Mouse (Mus musculus) megakaryocyte, embryonic 14.5 days (primary cell): ENCODE results near the gene Lgals9.

Experiments
- FLI1 ChIP-seq: IDR thresholded peaks from 2 replicates; pipeline ENCODE4 v1.6.1; 2012; ENCODE audit warnings: low read length, inconsistent platforms, mixed read lengths
- GATA1 ChIP-seq: IDR thresholded peaks from 3 replicates; pipeline ENCODE4 v1.6.1; 2012; ENCODE audit warnings: mixed read lengths, low read length, inconsistent platforms, borderline replicate concordance

DNA sequence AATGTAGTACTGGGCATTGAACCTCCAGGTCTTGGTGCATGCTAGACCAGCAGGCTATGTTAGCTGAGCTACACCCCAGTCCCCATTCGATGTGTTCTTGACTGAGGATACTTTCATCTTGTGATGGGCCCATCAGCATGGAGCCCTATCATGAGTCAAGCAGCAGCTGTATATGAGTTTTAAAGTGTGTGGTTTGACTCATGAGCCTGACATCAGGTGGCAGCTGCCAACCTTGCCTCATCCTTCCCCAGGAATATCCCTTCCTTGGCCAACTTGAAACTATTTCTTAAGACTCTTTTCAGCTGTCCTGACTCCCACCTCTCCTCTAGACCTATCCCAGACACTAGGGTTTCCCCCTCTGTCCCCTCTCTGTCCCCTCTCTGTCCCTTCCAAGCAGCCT lies 41.7 kb downstream of the Lgals9 start:
- no peak for TF ChIP-seq GATA1
- TF ChIP-seq FLI1, result no peak
